Mouse (Mus musculus) limb, embryonic 13.5 days (tissue): ENCODE data around the gene 4930470P17Rik. TPM values are rescaled to one million over a fixed set of nuclear protein-coding genes. Genes with fewer than 3 reads are reported as not detected.
"Not testable (repeated sequence)": the region's sequence is repeated elsewhere in the genome, so short reads cannot be mapped to it uniquely, and the experiment has no call there.

Source experiments
- ATAC-seq: fragments of 200-750 bp; cut with Nextera tagmentation; 2 replicates; pipeline ENCODE4 v1.8.0; 2017; ENCODE audit warnings: low read depth, moderate number of reproducible peaks, moderate TSS enrichment; ENCODE audit not compliant: low FRiP score
- H3K27ac ChIP-seq: fragments of 300-500 bp; sonication (generic); 2 replicates; pipeline ENCODE4 v1.5.1; 2015; ENCODE audit warnings: inconsistent platforms, mild to moderate bottlenecking, moderate library complexity
- H3K27me3 ChIP-seq: fragments of 300-500 bp; sonication (generic); 2 replicates; pipeline ENCODE4 v1.6.1; 2015; ENCODE audit warnings: mild to moderate bottlenecking, inconsistent platforms
- H3K36me3 ChIP-seq: fragments of 300-500 bp; sonication (generic); 2 replicates; pipeline ENCODE4 v1.6.1; 2015; ENCODE audit warnings: inconsistent platforms, mild to moderate bottlenecking, moderate library complexity
- H3K4me1 ChIP-seq: fragments of 300-500 bp; sonication (generic); 2 replicates; pipeline ENCODE4 v1.6.1; 2015; ENCODE audit warnings: inconsistent platforms
- H3K4me2 ChIP-seq: fragments of 300-500 bp; sonication (generic); replicated peaks from 2 replicates; pipeline ENCODE4 v1.6.1; 2015; ENCODE audit warnings: inconsistent platforms, mild to moderate bottlenecking, moderate library complexity
- H3K4me3 ChIP-seq: fragments of 300-500 bp; sonication (generic); 2 replicates; pipeline ENCODE4 v1.5.1; 2015; ENCODE audit warnings: moderate library complexity, mild to moderate bottlenecking, inconsistent platforms
- H3K9ac ChIP-seq: fragments of 300-500 bp; sonication (generic); 2 replicates; pipeline ENCODE4 v1.6.1; 2015; ENCODE audit warnings: mild to moderate bottlenecking, inconsistent platforms
- H3K9me3 ChIP-seq: fragments of 300-500 bp; sonication (generic); 2 replicates; pipeline ENCODE4 v1.6.1; 2016; ENCODE audit warnings: inconsistent platforms
- WGBS: fragments of 180-500 bp; shearing (Covaris S2); methylation state at CpG from one replicate; pipeline ENCODE4 v1.1.7; 2015; 5-methylcytosine and 5-hydroxymethylcytosine counted together
- polyA plus RNA-seq: library from polyadenylated mRNA; unstranded; fragments of >200 nt; fragmentation: Nextera tagmentation; extraction: Ambion mirVana; gene quantifications from 2 replicates; pipeline ENCODE4 v1.2.1, GENCODE M21; 2015

Gene 4930470P17Rik
- polyA plus RNA-seq, 1 experiment from 2014 or later = not detected

DNA sequence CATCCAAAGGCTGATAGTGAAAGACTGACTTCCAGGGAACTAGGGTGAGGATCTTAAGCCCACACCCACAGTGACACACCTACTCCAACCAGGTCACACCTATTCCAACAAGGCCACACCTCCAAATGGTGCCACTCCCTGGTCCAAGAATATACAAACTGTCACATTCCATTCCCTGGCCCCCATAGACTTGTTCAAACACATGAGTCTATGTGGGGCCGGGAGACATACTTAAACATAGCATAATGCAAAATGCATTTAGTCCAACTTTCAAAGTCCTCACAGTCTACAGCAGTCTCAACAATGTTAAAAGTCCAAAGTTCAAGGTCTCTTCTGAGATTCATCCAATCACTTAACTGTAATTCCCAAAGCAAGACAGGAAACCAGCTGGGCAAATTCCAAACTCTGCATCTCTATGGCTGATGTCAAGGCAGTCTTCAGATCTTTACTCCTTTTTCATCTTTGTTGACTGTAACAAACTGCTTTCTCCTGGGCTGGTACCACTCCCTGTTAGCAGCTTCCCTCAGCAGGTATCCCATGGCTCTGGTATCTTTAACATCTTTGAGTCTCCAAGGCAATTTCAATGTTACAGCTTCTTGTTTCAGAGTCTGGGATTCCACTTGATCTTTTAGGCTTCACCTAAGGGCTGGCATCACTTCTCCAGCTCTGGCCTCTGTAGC is 22.5 kb upstream of the 4930470P17Rik start:
- H3K36me3 ChIP-seq, ATAC-seq, H3K4me2 ChIP-seq, H3K27ac ChIP-seq, H3K4me3 ChIP-seq, H3K9ac ChIP-seq, H3K4me1 ChIP-seq, H3K9me3 ChIP-seq: not testable (repeated sequence)
- WGBS = 83% methylated on average over 1 of the region's 1 CpGs
- peaks cover 12% of the 10 kb centered on the region; the same call in 1 of the 2 replicates for H3K27me3 ChIP-seq

DNA sequence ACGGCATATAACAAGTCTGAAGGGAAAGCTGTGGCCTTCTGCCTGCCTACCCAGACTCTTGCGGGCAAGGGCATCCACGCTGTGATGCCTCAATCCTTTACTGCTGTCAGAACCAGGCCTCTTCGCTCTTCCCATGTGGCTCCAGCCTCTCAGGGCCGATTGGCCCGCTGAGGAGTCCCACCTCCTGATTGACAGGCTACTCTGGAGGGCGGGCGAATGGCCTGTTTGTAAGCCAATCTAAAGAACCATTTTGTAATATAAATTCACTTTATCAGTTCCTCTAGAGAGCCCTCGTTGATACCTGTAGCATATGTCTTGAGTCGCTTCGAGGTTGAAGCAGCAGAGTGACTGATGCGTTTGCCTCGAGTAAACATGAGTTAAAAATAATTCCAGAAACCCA is 21.2 kb upstream of the 4930470P17Rik start:
- H3K4me3 ChIP-seq = no peak overlapping the region
- 88% methylated on average over 13 of the region's 13 CpGs for WGBS
- H3K4me1 ChIP-seq = no peaks in the 10 kb centered on the region
- H3K4me2 ChIP-seq = no peak overlapping the region
- H3K27ac ChIP-seq = no peak overlapping the region
- no peak for ATAC-seq
- no peaks in the 10 kb centered on the region for H3K9me3 ChIP-seq
- H3K27me3 ChIP-seq = peaks cover 16% of the 10 kb centered on the region
- H3K36me3 ChIP-seq = no peaks in the 10 kb centered on the region
- no peak overlapping the region for H3K9ac ChIP-seq

DNA sequence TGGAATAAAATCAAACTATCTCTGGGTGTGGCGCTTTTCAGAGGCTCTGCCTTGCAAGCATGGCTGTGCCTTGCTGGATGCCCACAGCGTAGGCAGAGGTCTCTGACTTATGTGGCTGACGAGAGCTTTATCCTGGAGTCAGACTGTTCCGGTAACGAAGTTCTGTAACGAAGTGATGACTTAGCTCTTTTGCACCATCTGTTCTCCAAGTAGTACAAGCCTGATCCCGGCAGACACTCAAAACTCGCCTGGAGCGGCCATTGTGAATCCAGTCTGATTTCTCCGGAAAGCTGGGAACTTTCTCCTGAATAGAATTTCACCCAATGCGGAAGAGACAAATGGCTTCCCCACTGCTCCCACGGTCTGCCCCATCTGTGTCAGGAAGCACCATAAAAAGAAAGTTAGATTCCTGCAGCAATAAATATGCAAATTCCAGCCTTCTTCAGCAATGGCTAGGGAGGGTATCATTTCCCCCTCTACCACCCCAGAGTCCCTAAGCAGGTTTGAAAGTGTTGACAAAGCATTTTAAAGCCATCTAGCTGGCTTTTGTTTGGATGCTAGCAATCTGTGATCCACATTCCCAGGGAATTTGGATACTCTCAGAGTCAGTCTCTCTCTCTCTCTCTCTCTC is 17.2 kb upstream of the 4930470P17Rik start:
- Histone ChIP-seq H3K4me2 (no peak overlapping the region), H3K27me3 (peaks cover 33% of the 10 kb centered on the region), H3K4me1 (peaks cover 3% of the 10 kb centered on the region; the same call in 1 of the 2 replicates), H3K4me3 (no peak overlapping the region), H3K27ac (no peak overlapping the region), H3K9ac (no peak overlapping the region), H3K36me3 (no peaks in the 10 kb centered on the region), H3K9me3 (no peaks in the 10 kb centered on the region)
- no peak for ATAC-seq
- 63% methylated on average over 12 of the region's 12 CpGs for WGBS

DNA sequence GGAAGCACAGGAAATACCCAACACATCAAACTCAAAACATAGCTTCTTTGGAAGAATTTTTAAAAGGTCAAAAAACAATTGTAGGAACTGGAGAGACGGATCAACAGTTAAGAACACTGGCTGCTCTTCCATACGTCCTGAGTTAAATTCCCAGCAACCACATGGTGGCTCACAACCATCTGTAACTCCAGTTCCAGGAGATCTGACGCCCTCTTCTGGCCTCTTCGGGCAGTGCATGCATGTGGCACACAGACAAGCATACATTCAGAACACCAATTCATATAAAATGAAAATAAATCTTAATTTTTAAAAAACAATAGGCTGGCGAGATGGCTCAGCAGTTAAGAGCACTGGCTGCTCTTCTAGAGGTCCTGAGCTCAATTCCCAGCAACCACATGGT is 10.0 kb upstream of the 4930470P17Rik start:
- Histone ChIP-seq H3K27me3 (peaks cover 13% of the 10 kb centered on the region), H3K4me1 (peaks cover 14% of the 10 kb centered on the region), H3K9me3 (0 out of 2 replicates have a peak, but pooled peaks cover 13% of the 10 kb centered on the region)
- 84% methylated on average over 5 of the region's 5 CpGs for WGBS
- not testable (repeated sequence) for H3K9ac ChIP-seq, H3K4me3 ChIP-seq, H3K4me2 ChIP-seq, H3K36me3 ChIP-seq, H3K27ac ChIP-seq, ATAC-seq

DNA sequence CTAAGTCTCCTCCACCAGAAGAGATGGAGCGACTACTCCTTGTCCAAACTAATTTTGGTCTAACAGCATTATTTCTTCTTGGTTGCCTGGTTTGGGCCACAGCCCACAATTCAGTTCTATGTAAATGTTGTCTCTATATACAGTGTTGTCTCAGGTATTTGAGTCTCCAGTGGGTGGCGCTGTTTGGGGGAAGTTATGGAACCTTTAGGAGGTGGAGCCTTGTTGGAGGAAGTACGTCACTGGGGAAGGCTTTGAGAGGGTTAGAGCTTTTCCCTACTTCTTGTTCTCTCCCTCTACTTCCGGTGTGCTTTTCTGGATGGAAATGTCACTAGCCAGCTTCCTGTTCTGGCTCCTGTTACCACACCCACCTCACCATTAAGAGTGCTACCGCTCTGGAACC is 646 bp downstream of the 4930470P17Rik start:
- Histone ChIP-seq H3K36me3 (no peaks in the 10 kb centered on the region), H3K9ac (no peak overlapping the region), H3K4me2 (no peak overlapping the region), H3K9me3 (0 out of 2 replicates have a peak, but pooled peaks cover 7% of the 10 kb centered on the region), H3K27ac (no peak overlapping the region), H3K4me3 (no peak overlapping the region), H3K27me3 (peaks cover 11% of the 10 kb centered on the region; the same call in 1 of the 2 replicates), H3K4me1 (peaks cover 12% of the 10 kb centered on the region)
- no peak for ATAC-seq
- WGBS = 86% methylated on average over 5 of the region's 5 CpGs

DNA sequence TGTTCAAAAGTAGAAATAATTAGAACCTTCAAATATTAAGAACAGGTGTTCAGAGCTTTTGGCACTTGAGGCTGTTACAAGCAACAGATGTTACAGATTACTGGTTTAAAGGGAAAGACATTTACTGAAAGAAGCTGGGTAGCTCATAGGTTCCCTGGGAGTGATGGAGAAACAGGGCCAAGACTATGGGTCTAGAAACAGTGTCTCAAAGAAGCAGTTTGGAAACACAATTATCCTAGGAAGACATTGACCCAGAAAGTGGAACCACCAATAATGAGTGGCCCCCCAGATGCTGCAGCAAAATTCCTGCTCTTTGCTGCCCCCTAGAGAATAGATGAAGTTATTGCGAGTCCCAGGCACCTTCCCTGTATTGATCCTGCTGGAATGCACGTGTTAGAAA is 4.2 kb downstream of the 4930470P17Rik start:
- 0 out of 2 replicates have a peak, but pooled peaks cover 7% of the 10 kb centered on the region for H3K27me3 ChIP-seq
- WGBS = 4% methylated on average over 2 of the region's 2 CpGs
- H3K4me1 ChIP-seq = peaks cover 12% of the 10 kb centered on the region
- ATAC-seq = peak; percentile 61
- H3K4me2 ChIP-seq = no peak overlapping the region
- H3K9me3 ChIP-seq = peaks cover 6% of the 10 kb centered on the region
- H3K36me3 ChIP-seq = no peaks in the 10 kb centered on the region
- no peak overlapping the region for H3K4me3 ChIP-seq
- H3K9ac ChIP-seq = no peak overlapping the region
- H3K27ac ChIP-seq = no peak overlapping the region

DNA sequence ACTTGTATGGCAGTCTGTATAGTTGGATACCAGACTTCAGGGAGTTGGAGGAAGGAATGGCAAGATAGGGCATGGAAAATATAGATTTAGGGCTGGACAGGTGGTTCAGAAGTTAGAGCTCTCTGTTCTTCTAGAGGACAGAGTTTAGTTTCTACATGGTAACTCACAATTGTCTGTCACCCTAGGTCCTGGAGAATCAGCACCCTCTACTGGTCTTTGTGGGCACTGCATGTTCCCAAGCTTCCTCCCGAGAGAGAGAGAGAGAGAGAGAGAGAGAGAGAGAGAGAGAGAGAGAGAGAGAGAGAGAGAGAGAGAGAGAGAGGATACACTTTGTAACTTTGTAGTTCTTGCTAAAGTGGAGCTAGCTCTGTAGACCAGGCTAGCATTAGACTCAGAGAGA is 5.1 kb downstream of the 4930470P17Rik start:
- Histone ChIP-seq H3K9me3 (peaks cover 6% of the 10 kb centered on the region), H3K4me3 (no peak overlapping the region), H3K27ac (no peak overlapping the region), H3K9ac (no peak overlapping the region), H3K36me3 (no peaks in the 10 kb centered on the region), H3K27me3 (0 out of 2 replicates have a peak, but pooled peaks cover 5% of the 10 kb centered on the region), H3K4me1 (peaks cover 12% of the 10 kb centered on the region), H3K4me2 (no peak overlapping the region)
- no peak for ATAC-seq
- WGBS = 0% methylated on average over 1 of the region's 1 CpGs

DNA sequence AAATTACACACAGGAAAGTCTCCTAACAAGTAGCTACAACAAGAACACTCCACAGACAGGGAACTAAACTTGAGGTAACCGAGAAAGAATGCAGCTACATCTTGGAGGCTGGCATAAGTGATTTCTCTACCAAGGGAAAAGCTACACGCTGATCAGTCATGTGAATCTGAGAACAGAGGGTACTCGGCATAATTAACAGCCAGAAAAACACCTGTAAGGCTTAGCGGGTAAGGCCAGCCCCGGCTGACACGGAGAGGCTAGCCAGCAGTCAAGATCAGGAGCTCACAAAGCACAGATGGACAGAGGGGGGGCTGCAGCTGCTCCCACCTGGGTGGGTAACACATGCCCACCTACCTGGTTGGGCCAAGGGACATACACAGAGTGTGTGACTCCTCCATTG is 9.7 kb downstream of the 4930470P17Rik start:
- no peak overlapping the region for H3K9ac ChIP-seq
- no peaks in the 10 kb centered on the region for H3K36me3 ChIP-seq
- 75% methylated on average over 6 of the region's 6 CpGs for WGBS
- peaks cover 6% of the 10 kb centered on the region for H3K9me3 ChIP-seq
- H3K4me3 ChIP-seq = no peak overlapping the region
- no peak for ATAC-seq
- H3K27me3 ChIP-seq = no peaks in the 10 kb centered on the region
- H3K4me2 ChIP-seq = no peak overlapping the region
- peaks cover 2% of the 10 kb centered on the region; the same call in 1 of the 2 replicates for H3K4me1 ChIP-seq
- no peak overlapping the region for H3K27ac ChIP-seq

DNA sequence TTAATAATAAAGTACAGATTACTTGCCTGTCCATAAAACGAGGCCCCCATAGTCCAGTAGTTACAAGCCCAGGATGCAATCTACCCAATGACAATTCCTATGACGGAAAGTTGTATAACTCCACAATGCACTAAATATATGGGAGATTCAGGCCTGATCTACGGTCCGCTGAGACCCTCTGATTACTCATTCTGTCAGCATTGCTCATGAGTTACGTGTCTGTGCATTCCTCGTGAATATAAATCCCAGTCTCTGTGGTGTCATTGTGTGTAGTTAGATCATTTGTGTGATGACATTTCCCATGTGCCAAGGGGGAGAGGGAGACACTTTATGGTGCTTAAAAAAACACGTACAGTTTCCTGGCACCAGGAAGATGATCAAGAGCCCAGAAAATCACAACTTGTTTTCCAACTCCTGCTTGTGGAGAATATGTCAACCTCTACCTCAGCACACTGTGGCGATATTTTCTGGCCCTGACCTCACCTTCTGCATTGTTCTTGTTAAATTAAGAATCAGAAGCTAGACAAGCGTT is 13.4 kb downstream of the 4930470P17Rik start:
- no peaks in the 10 kb centered on the region for H3K36me3 ChIP-seq
- WGBS = 72% methylated on average over 9 of the region's 9 CpGs
- no peak for ATAC-seq

DNA sequence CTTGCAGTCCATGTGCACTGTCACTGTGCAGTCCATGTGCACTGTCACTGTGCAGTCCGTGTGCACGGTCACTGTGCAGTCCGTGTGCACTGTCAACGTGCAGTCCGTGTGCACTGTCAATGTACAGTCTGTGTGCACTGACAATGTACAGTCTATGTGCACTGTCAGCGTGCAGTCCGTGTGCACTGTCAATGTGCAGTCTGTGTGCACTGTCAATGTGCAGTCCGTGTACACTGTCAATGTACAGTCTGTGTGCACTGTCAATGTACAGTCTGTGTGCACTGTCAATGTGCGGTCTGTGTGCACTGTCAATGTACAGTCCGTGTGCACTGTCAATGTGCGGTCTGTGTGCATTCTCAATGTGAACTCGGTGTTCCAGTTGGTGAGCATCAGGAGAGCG is 17.1 kb downstream of the 4930470P17Rik start:
- WGBS = 95% methylated on average over 13 of the region's 13 CpGs
- no peak for ATAC-seq
- Histone ChIP-seq H3K9me3 (no peaks in the 10 kb centered on the region), H3K27me3 (no peaks in the 10 kb centered on the region), H3K4me2 (no peak overlapping the region), H3K9ac (no peak overlapping the region), H3K4me3 (no peak overlapping the region), H3K36me3 (no peaks in the 10 kb centered on the region), H3K4me1 (peaks cover 3% of the 10 kb centered on the region; the same call in 1 of the 2 replicates), H3K27ac (no peak overlapping the region)

More for the DNA sequence above, 13.4 kb downstream of the 4930470P17Rik start:
- Histone ChIP-seq H3K4me1 (peaks cover 3% of the 10 kb centered on the region; the same call in 1 of the 2 replicates), H3K27me3 (no peaks in the 10 kb centered on the region), H3K9me3 (no peaks in the 10 kb centered on the region), H3K4me3 (no peak overlapping the region), H3K4me2 (no peak overlapping the region), H3K27ac (no peak overlapping the region), H3K9ac (no peak overlapping the region)

DNA sequence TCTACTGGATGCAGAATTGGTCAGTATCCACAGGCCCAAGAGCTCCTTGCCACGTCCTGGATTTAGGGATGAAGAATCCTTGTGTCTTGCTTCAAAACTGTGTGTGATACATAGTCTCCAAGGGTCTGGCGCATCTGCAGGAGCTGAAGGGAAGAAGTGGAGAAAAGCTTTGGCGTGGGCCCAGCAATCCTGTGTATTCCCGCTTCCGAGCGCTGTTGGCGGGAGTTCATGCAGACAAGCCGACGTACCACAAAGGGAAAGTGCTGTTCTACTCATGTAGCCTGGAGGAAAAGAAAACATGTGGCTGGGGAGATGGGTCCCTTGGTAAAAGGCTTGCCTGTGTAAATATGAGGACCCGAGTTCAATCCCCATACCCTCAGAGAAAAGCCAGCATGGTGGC is 22.3 kb downstream of the 4930470P17Rik start:
- Histone ChIP-seq H3K4me3 (no peak overlapping the region), H3K9ac (no peak overlapping the region), H3K27ac (no peak overlapping the region), H3K27me3 (no peaks in the 10 kb centered on the region), H3K4me2 (no peak overlapping the region), H3K4me1 (no peaks in the 10 kb centered on the region), H3K36me3 (no peaks in the 10 kb centered on the region), H3K9me3 (no peaks in the 10 kb centered on the region; the same call in 1 of the 2 replicates)
- no peak for ATAC-seq
- 73% methylated on average over 10 of the region's 10 CpGs for WGBS

DNA sequence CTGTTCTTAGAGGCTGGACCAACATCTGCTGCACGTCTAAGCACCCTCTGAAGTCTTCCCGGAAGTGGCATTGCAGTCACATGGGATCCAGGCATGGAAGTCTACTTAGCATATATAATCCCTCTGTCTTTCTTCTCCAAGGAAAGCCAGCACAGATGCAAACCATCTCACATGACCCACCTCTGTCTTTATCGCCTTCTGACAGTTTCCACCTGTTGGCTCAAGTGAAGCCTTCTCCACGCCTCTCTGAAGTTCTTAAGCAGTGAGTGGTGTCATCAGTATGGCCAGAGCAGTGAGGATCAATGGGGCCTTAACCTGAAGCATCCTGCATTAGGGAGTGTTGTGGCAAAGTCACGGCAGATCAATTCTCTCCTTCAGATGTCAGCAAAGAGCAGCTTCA is 23.2 kb downstream of the 4930470P17Rik start:
- Histone ChIP-seq H3K4me1 (no peaks in the 10 kb centered on the region), H3K36me3 (no peaks in the 10 kb centered on the region), H3K27me3 (no peaks in the 10 kb centered on the region), H3K4me3 (no peak overlapping the region), H3K9me3 (no peaks in the 10 kb centered on the region; the same call in 1 of the 2 replicates), H3K4me2 (no peak overlapping the region), H3K9ac (no peak overlapping the region), H3K27ac (no peak overlapping the region)
- 62% methylated on average over 5 of the region's 5 CpGs for WGBS
- no peak for ATAC-seq
